Mouse (Mus musculus) midbrain, embryonic 11.5 days (tissue): Measurements from ENCODE around the gene Hoxb6. TPM values are rescaled to one million over a fixed set of nuclear protein-coding genes. Genes with fewer than 3 reads are reported as not detected.

ENCODE experiments used
- ATAC-seq: fragments of 200-750 bp; cut with Nextera tagmentation; 2 replicates; pipeline ENCODE4 v1.8.0; 2017; ENCODE audit warnings: moderate TSS enrichment, moderate library complexity; ENCODE audit not compliant: low FRiP score
- DNase-seq: peaks from one replicate; pipeline ENCODE4 v3.0.0; 2015; ENCODE audit warnings: low spot score; ENCODE audit errors: missing footprints
- H3K27ac ChIP-seq: fragments of 300-500 bp; sonication (generic); 2 replicates; pipeline ENCODE4 v1.5.1; 2014; ENCODE audit warnings: low read depth, low read length
- H3K27me3 ChIP-seq: fragments of 300-500 bp; sonication (generic); 2 replicates; pipeline ENCODE4 v1.6.1; 2014; ENCODE audit warnings: mild to moderate bottlenecking, low read length, moderate library complexity, mixed read lengths; ENCODE audit not compliant: control insufficient read depth, insufficient read depth
- H3K36me3 ChIP-seq: fragments of 300-500 bp; sonication (generic); 2 replicates; pipeline ENCODE4 v1.6.1; 2014; ENCODE audit warnings: mild to moderate bottlenecking, low read length, moderate library complexity, mixed read lengths; ENCODE audit not compliant: control insufficient read depth, insufficient read depth
- H3K4me1 ChIP-seq: fragments of 300-500 bp; sonication (generic); 2 replicates; pipeline ENCODE4 v1.6.1; 2014; ENCODE audit warnings: low read length; ENCODE audit not compliant: control insufficient read depth, insufficient read depth
- H3K4me2 ChIP-seq: fragments of 300-500 bp; sonication (generic); 2 replicates; pipeline ENCODE4 v1.6.1; 2014; ENCODE audit warnings: mild to moderate bottlenecking, moderate library complexity
- H3K4me3 ChIP-seq: fragments of 300-500 bp; sonication (generic); 2 replicates; pipeline ENCODE4 v1.5.1; 2014; ENCODE audit warnings: low read depth, low read length
- H3K9ac ChIP-seq: fragments of 300-500 bp; sonication (generic); 2 replicates; pipeline ENCODE4 v1.6.1; 2014; ENCODE audit warnings: low read length
- H3K9me3 ChIP-seq: fragments of 300-500 bp; sonication (generic); 2 replicates; pipeline ENCODE4 v1.6.1; 2016; ENCODE audit warnings: low read length; ENCODE audit not compliant: control insufficient read depth
- WGBS: fragments of 180-500 bp; shearing (Covaris S2); extraction: QIAGEN DNeasy Blood & Tissue Kit; methylation state at CpG from one replicate; pipeline ENCODE4 v1.1.7; 2014; 5-methylcytosine and 5-hydroxymethylcytosine counted together
- polyA plus RNA-seq: library from polyadenylated mRNA; unstranded; fragments of >200 nt; fragmentation: Nextera tagmentation; extraction: Ambion mirVana; gene quantifications from 2 replicates; pipeline ENCODE4 v1.2.1, GENCODE M21; 2014

Hoxb6 gene
- polyA plus RNA-seq, 1 experiment from 2014 or later = not detected

DNA sequence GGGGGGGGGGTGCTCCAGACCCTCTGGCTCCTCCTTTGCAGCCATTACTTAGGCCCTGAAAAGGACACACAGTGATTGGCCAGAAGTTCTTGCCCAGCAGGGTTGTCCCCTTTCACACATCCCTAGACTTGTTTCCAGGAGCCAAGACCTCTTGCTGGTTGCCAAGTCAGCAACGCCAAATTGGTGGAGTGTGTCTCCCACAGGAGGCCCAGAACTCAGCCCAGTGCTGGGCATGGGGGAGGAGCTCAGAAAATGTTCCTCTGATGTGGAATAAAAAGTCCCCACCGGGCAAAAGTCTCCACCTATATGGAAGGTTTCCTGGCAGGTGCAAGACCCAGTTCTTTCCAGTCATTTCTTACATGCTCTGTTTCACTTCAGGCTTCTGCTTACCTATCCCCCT, 33.2 kb upstream of the Hoxb6 start:
- no peaks in the 10 kb centered on the region for H3K4me1 ChIP-seq
- no peak for DNase-seq
- WGBS = 9% methylated on average over 2 of the region's 2 CpGs
- no peaks in the 10 kb centered on the region for H3K9me3 ChIP-seq
- no peak overlapping the region for H3K27ac ChIP-seq
- no peaks in the 10 kb centered on the region for H3K36me3 ChIP-seq
- no peak overlapping the region for H3K4me2 ChIP-seq
- H3K9ac ChIP-seq = no peak overlapping the region
- H3K27me3 ChIP-seq = peaks cover 100% of the 10 kb centered on the region
- ATAC-seq = no peak
- no peak overlapping the region for H3K4me3 ChIP-seq

DNA sequence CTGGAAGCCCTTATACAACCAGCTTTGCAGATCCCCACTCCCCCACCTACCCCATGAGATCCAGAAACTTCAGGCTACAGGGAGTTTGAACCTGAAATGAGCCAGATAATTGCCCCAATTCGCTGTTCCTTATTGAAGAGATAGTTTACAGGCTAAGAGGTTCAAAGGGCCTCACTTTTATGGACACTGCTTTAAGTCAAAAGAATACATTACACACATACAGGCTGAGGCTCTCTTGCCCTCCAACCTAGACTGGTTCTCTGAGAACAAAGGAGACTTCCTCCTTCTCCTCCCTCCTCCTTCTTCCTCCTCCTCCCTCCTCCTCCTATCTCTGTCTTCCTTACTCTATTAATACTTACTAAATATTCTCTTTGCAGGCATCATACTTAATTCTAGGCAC, 32.8 kb upstream of the Hoxb6 start:
- peaks cover 100% of the 10 kb centered on the region for H3K27me3 ChIP-seq
- 0% methylated on average over 1 of the region's 1 CpGs for WGBS
- no peaks in the 10 kb centered on the region for H3K4me1 ChIP-seq
- H3K9ac ChIP-seq = no peak overlapping the region
- H3K4me3 ChIP-seq = no peak overlapping the region
- H3K9me3 ChIP-seq = no peaks in the 10 kb centered on the region
- ATAC-seq (no peak), DNase-seq (no peak)
- H3K36me3 ChIP-seq = no peaks in the 10 kb centered on the region
- H3K27ac ChIP-seq = no peak overlapping the region
- H3K4me2 ChIP-seq = no peak overlapping the region

DNA sequence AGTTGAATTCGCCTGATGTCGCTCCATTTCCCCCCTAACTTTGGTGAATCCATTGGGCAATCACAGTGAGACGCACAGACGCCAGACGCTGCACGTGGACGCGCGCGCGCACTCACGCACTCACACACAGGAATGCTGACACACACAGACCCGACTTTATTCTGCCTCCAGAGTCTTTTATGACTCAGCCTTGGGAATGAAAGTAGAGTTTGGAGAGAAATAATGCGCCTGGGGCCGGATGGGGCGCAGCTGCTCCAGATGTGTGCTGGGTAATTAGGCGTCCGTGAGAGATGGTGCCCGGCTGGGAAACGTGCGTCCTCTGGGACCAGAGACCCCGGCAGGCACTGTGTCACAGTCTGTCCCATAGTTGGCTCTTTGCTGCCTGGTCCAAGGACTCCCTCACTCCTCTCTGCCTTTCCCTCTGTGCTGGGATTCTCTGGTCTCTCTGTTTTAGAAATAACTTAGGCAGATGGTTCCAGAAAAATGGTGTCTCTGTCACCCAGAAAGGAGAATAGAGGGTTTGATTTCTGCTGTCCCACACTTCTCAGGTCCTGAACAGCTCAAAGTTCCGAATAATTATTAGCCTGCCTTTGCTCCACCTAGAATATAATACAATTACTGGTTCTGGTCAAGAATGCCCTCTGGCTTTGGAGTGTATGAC, 31.8 kb upstream of the Hoxb6 start:
- Histone ChIP-seq H3K9ac (no peak overlapping the region), H3K9me3 (no peaks in the 10 kb centered on the region), H3K27ac (no peak overlapping the region), H3K27me3 (peaks cover 100% of the 10 kb centered on the region), H3K4me1 (no peaks in the 10 kb centered on the region), H3K36me3 (no peaks in the 10 kb centered on the region), H3K4me3 (no peak overlapping the region), H3K4me2 (no peak overlapping the region)
- no peak for ATAC-seq
- 1% methylated on average over 23 of the region's 23 CpGs for WGBS
- peak; percentile 91 for DNase-seq

DNA sequence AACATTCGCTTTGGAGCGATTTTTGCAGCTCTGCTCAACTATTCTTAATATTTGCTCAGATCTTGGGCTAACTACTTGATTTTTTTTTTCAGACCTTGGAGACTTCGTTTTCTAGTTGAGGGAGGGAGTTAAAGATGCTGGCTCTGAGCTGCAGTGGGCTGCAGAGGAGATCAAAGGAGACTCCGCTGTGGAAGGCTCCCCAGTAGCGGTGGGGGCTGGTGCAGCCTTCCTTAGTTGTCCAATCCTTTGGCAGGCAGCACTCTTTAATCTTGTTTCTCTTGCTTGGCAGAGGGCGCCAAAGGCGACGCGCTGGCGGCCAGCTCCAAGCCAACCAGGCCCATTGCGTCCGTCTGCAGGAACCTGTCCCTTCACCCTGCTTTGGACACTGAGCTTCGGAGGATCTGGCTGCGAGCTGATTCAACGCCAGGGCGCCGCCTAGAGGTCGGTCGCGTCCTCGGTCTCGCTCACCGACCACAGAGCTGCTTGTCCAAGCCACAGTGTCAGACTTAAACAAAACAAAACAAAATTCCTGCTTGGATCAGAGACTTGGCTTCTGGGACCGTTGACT, 30.9 kb upstream of the Hoxb6 start:
- Histone ChIP-seq H3K27me3 (peaks cover 100% of the 10 kb centered on the region), H3K4me1 (no peaks in the 10 kb centered on the region), H3K4me3 (no peak overlapping the region), H3K4me2 (no peak overlapping the region), H3K9me3 (no peaks in the 10 kb centered on the region), H3K9ac (no peak overlapping the region), H3K36me3 (no peaks in the 10 kb centered on the region), H3K27ac (no peak overlapping the region)
- peak; percentile 98 for DNase-seq
- 2% methylated on average over 24 of the region's 24 CpGs for WGBS
- no peak for ATAC-seq

DNA sequence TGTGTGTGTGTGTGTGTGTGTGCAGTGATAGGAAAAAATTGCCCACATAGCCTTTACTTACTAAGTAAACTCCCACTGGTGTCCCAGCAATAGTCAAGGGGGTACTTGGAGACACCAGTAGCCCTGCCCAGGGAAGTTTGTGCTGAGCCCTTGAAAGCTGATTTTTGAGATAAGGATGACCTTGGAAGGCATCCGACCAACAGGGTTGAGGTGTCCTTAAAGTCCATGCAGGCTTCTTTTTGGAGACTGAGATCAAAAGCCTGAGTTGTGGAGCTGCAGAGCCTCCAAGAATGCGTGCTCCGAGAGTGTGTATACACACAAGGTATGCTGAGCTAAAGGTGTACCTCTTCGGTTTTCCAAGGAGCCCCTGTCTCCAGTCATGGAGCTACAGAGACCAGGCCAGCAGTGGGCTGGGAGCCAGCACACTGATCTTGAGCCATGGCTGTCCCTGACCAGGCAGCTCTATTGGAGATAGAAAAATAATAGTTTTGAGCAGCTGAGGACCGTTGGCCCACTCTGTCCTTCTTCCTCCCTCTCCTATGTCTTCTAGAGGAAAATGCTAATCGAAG, 29.9 kb upstream of the Hoxb6 start:
- Histone ChIP-seq H3K4me1 (no peaks in the 10 kb centered on the region), H3K9me3 (no peaks in the 10 kb centered on the region), H3K36me3 (no peaks in the 10 kb centered on the region), H3K4me3 (no peak overlapping the region), H3K4me2 (no peak overlapping the region), H3K9ac (no peak overlapping the region), H3K27me3 (peaks cover 100% of the 10 kb centered on the region), H3K27ac (no peak overlapping the region)
- DNase-seq (peak; percentile 89), ATAC-seq (no peak)
- WGBS = 13% methylated on average over 6 of the region's 6 CpGs

DNA sequence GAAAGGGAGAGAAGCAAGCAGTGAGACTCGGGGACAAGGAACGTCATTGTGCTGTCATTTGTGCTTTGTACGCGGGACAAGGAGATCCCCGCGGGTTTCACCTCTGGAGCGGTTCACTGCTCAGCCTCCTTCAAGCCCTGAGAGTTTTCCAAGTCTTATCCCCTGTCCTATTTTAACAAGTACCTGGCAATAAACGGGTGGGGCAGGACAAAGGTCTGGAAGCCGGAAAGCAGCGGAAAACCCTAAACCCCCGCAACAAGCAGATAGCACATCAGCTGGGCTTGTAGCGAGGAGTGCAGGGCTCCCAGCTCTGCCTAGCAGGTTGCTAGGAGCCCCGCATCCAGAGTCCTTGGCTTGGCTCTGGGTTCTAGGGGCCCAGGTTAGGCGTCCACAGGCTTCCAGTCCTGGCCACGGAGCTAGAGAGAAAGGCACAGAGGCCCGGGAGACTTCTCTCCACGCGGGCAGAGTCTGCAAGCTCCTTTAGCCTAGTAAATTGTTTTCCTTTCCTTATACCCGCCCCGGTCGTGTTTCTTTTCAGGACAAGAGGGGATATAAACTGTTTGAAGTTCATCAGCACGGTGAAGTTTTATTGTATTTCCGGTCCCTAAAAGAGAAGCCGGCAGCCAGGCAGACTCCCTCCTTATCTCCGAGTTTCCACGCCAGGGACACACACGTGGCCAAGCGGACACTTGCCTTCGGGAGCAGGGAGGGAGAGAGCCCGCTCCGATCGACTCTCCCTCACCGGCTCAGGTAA, 28.5 kb upstream of the Hoxb6 start:
- Histone ChIP-seq H3K27me3 (peaks cover 98% of the 10 kb centered on the region), H3K4me2 (no peak overlapping the region), H3K4me3 (no peak overlapping the region), H3K9me3 (no peaks in the 10 kb centered on the region), H3K9ac (no peak overlapping the region), H3K36me3 (no peaks in the 10 kb centered on the region), H3K4me1 (no peaks in the 10 kb centered on the region), H3K27ac (no peak overlapping the region)
- ATAC-seq = no peak
- DNase-seq = peak; percentile 95
- under 1% methylated on average over 33 of the region's 33 CpGs for WGBS

DNA sequence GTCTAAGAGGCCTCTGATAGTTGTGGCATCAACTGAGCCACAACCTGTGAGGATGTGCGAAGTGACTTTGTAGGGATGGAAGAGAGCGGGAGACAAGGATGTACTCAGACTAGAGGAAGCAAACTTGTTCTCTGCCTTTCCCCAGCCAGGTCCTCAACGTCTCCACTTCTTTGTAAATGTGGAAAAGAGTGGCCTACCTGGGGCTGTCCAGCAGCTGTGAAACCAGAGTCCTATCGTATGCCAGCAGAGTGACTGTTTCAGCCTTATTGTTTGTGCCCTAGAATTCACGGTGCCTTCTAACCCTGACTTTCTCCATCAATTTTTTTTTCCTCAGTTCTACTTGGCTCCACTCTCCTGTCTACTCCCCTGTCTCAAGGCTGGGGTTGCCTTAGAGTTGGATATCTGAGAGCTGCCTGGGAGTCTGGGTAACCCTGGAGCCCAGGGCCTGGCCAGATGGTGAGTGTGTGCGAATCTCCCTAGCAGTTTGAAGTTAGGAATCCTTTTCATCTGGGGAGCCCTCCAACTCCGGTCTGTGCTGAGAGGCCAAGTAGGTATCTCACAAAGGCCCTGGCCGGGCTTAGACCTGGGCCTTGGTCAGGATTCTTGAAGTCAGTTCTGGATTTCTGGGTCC, 27.8 kb upstream of the Hoxb6 start:
- no peaks in the 10 kb centered on the region for H3K4me1 ChIP-seq
- H3K9me3 ChIP-seq = no peaks in the 10 kb centered on the region
- H3K27me3 ChIP-seq = peaks cover 98% of the 10 kb centered on the region
- WGBS = 1% methylated on average over 8 of the region's 8 CpGs
- H3K9ac ChIP-seq = no peak overlapping the region
- no peak overlapping the region for H3K27ac ChIP-seq
- no peak overlapping the region for H3K4me3 ChIP-seq
- no peaks in the 10 kb centered on the region for H3K36me3 ChIP-seq
- H3K4me2 ChIP-seq = no peak overlapping the region
- peak; percentile 94 for DNase-seq
- ATAC-seq = no peak

DNA sequence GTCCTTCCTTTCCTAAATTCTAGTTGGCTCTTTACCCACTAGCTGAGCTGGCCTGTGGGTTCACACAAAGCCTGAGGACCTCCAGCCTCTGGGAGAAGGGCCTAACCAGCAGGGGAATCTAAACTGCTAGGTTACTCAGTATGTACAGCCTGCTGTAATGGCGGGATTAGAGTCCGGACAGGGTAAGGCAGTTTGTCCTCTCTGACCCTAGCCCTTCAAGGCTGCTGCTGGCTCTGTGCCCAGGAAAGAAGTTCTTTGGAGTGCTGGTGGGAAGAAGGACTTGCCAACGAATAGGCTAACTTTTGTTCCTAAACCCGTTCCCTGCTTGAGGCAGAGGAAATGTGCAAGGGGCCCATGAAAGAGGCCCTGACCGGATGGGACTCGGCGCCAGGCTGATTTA, 26.3 kb upstream of the Hoxb6 start:
- peak; percentile 90 for DNase-seq
- no peak overlapping the region for H3K4me2 ChIP-seq

More for the DNA sequence above, 26.3 kb upstream of the Hoxb6 start:
- WGBS = 2% methylated on average over 7 of the region's 7 CpGs
- Histone ChIP-seq H3K9me3 (no peaks in the 10 kb centered on the region), H3K9ac (no peak overlapping the region), H3K36me3 (no peaks in the 10 kb centered on the region), H3K27ac (no peak overlapping the region), H3K4me1 (no peaks in the 10 kb centered on the region), H3K4me3 (no peak overlapping the region), H3K27me3 (peaks cover 98% of the 10 kb centered on the region)
- no peak for ATAC-seq
